14 mouse cellular contexts compared by ENCODE assay signal in the genomic region with DNA sequence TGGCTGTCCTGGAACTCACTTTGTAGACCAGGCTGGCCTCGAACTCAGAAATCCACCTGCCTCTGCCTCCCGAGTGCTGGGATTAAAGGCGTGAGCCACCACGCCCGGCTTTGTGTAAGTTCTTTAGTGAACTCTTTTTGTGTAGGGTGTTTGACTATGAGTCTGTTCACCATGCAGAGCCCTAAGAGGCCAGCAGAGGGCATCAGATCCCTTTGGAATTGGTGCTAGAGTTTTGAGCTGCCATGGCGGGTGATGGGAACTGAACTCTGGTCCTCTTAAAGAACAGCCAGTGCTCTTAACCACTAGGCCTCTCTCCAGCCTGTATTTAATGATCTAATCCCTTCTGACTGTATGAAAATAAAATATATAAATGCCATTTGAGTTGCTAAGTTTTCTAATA. TPM values are rescaled to one million over a fixed set of nuclear protein-coding genes. Genes with fewer than 3 reads are reported as not detected.
A peak's percentile ranks its signal among the peaks of the same experiment; 100 is the strongest.
DNase-seq lines count a peak whose midpoint lies in the region; ATAC-seq and TF ChIP-seq lines count a peak whose summit lies in the region.
"Had no signal": no experiment of that assay in that cellular context is flagged by ENCODE, and none has a peak within 500 bp of the region (broad histone marks: within the 10 kb centered on the region; RNA-seq: fewer than 3 reads in every experiment).

No protein-coding gene starts in this region.

- DNase-seq in layer of hippocampus, adult 2 months (ENCODE audit: low spot score in 2 of 2) = no peak
- DNase-seq in layer of hippocampus, adult 8-10 months (ENCODE audit: low spot score in 2 of 2) = no peak
- DNase-seq in A20 (ENCODE audit: low read depth, low spot score) (peak; percentile 41), ES-CJ7 (ENCODE audit: low read depth, low spot score) (peak; percentile 78)
- DNase-seq in liver, postnatal 0 days = peak; percentile 44
- no peak for DNase-seq in right cerebral cortex, postnatal 10 days (ENCODE audit: low spot score in 2 of 2)
- DNase-seq: cerebellum, adult 18-20 months; heart, postnatal 14 days; kidney, adult 9 months had no signal

- peaks cover 3% of the 10 kb centered on the region for H3K9me3 ChIP-seq in liver, postnatal 0 days (ENCODE audit: low read length)
- no peaks in the 10 kb centered on the region for H3K9me3 ChIP-seq in neural tube, embryonic 15.5 days (replicated peaks)
- H3K9me3 ChIP-seq: lung, embryonic 15.5 days had no signal

- TF ChIP-seq EP300 in liver, postnatal 0 days (IDR thresholded peaks at IDR 0.05; ENCODE audit: low read depth) = no peak

- TF ChIP-seq CTCF in layer of hippocampus, adult 2 months (conservative IDR thresholded peaks at IDR 0.05) = peak; percentile 60
- peak; percentile 60 for TF ChIP-seq CTCF in liver, postnatal 0 days (IDR thresholded peaks at IDR 0.05; ENCODE audit: low read depth)

- no peaks in the 10 kb centered on the region for H3K27me3 ChIP-seq in liver, postnatal 0 days (ENCODE audit: insufficient read depth, low read length)
- no peaks in the 10 kb centered on the region for H3K27me3 ChIP-seq in neural tube, embryonic 15.5 days (replicated peaks)
- H3K27me3 ChIP-seq: lung, embryonic 15.5 days had no signal

- H3K4me3 ChIP-seq in layer of hippocampus, adult 2 months = no peak overlapping the region
- no peak overlapping the region for H3K4me3 ChIP-seq in liver, postnatal 0 days (ENCODE audit: low read depth, low read length)
- H3K4me3 ChIP-seq in neural tube, embryonic 15.5 days (replicated peaks) = no peak overlapping the region
- H3K4me3 ChIP-seq: lung, embryonic 15.5 days had no signal

- H3K9ac ChIP-seq in liver, postnatal 0 days (replicated peaks) = no peak overlapping the region
- H3K9ac ChIP-seq in neural tube, embryonic 15.5 days (replicated peaks) = no peak overlapping the region
- H3K9ac ChIP-seq: lung, embryonic 15.5 days had no signal

- 93% methylated on average over 6 of the region's 6 CpGs for WGBS in liver, postnatal 0 days (ENCODE audit: insufficient replicate concordance)
- 97% methylated on average over 6 of the region's 6 CpGs for WGBS in neural tube, embryonic 15.5 days

- H3K4me2 ChIP-seq in liver, postnatal 0 days (ENCODE audit: low read depth, low read length) = no peak overlapping the region
- H3K4me2 ChIP-seq in neural tube, embryonic 15.5 days = no peak overlapping the region
- H3K4me2 ChIP-seq: lung, embryonic 15.5 days had no signal

- no peak overlapping the region for H3K27ac ChIP-seq in layer of hippocampus, adult 2 months
- H3K27ac ChIP-seq in liver, postnatal 0 days (ENCODE audit: low read depth) = no peak overlapping the region
- H3K27ac ChIP-seq in neural tube, embryonic 15.5 days (replicated peaks) = no peak overlapping the region
- H3K27ac ChIP-seq: lung, embryonic 15.5 days had no signal

- no peaks in the 10 kb centered on the region for H3K4me1 ChIP-seq in liver, postnatal 0 days (ENCODE audit: insufficient read depth)
- H3K4me1 ChIP-seq in neural tube, embryonic 15.5 days = no peaks in the 10 kb centered on the region
- H3K4me1 ChIP-seq: lung, embryonic 15.5 days had no signal

- H3K36me3 ChIP-seq in liver, postnatal 0 days (replicated peaks; ENCODE audit: insufficient read depth, low read length) = peaks cover 82% of the 10 kb centered on the region
- peaks cover 63% of the 10 kb centered on the region for H3K36me3 ChIP-seq in neural tube, embryonic 15.5 days

- ATAC-seq in liver, postnatal 0 days = no peak
- ATAC-seq in neural tube, embryonic 15.5 days (ENCODE audit: low FRiP score) = no peak

RNA-seq across cellular contexts. Expression of gene Fbxo9, which starts 12.5 kb away (rescaled TPM):
- total RNA-seq in layer of hippocampus, adult 2 months (2021) = 10 to 100 TPM; 86.6 to 86.7 TPM
- total RNA-seq in layer of hippocampus, adult 8-10 months (2022) = 100 to 1,000 TPM in 1 of 4 experiments, 10 to 100 TPM in 3; 89.9 to 102 (median 97.3) TPM
- polyA plus RNA-seq in liver, postnatal 0 days (2015; fragmentation: Nextera tagmentation; extraction: Ambion mirVana) = 45.7 and 54.0 TPM in 2 replicates
- polyA plus RNA-seq in neural tube, embryonic 15.5 days (2015; fragmentation: Nextera tagmentation; extraction: Ambion mirVana) = 84.7 and 90.9 TPM in 2 replicates

RNA-seq across cellular contexts. Expression of gene Ick, which starts 12.6 kb away (rescaled TPM):
- total RNA-seq in layer of hippocampus, adult 2 months (2021) = 10 to 100 TPM; 18.3 to 20.6 TPM
- total RNA-seq in layer of hippocampus, adult 8-10 months (2022) = 10 to 100 TPM; 18.6 to 20.7 (median 19.9) TPM
- polyA plus RNA-seq in liver, postnatal 0 days (2015; fragmentation: Nextera tagmentation; extraction: Ambion mirVana) = 5.3 and 7.0 TPM in 2 replicates
- 30.2 and 30.6 TPM in 2 replicates for polyA plus RNA-seq in neural tube, embryonic 15.5 days (2015; fragmentation: Nextera tagmentation; extraction: Ambion mirVana)

RNA-seq across cellular contexts. Expression of gene Gcm1, which starts 44.7 kb away (rescaled TPM):
- total RNA-seq in layer of hippocampus, adult 2 months (2021) = not detected
- total RNA-seq in layer of hippocampus, adult 8-10 months (2022) = not detected
- not detected in 2 replicates for polyA plus RNA-seq in liver, postnatal 0 days (2015; fragmentation: Nextera tagmentation; extraction: Ambion mirVana)
- polyA plus RNA-seq in neural tube, embryonic 15.5 days (2015; fragmentation: Nextera tagmentation; extraction: Ambion mirVana) = not detected in 2 replicates
- total RNA-seq: adrenal gland, adult 18-20 months; gastrocnemius, adult 18-20 months; heart, postnatal 14 days; left cerebral cortex, adult 18-20 months had no signal

Comparison
In these comparisons a context has a peak if more than half of its experiments do, and no peak if none do; other contexts are left out.
1. DNase-seq: peak in A20 (single experiment), ES-CJ7 (single experiment) and liver, postnatal 0 days (single experiment); none in layer of hippocampus, adult 2 months (0 of 2), layer of hippocampus, adult 8-10 months (0 of 2) and right cerebral cortex, postnatal 10 days (0 of 2).